Mouse (Mus musculus): ENCODE data around the gene Scn11a. TPM values are rescaled to one million over a fixed set of nuclear protein-coding genes. Genes with fewer than 3 reads are reported as not detected.

Scn11a gene
- total RNA-seq (2021): under 1 TPM; 0.19 to 0.26 TPM
- long read RNA-seq, experiment 1: 0 reads
- long read RNA-seq, experiment 2: 0 reads

GRCm38 (mm10) chr9:119825297-119825696 is at the start of gene Scn11a:
Gene Scn11a, minus strand, starts transcription at chr9:119825456.
- DNase-seq (ENCODE audit: low spot score in 2 of 2): no peak

- no peak for DNase-seq (ENCODE audit: low spot score in 2 of 2)
Observed at GRCm38 (mm10) chr9:119854170-119854569, 28.9 kb upstream of the Scn11a start.

GRCm38 (mm10) chr9:119853071-119853846 is 28.0 kb upstream of the Scn11a start:
- DNase-seq (ENCODE audit: low spot score in 2 of 2): no peak

GRCm38 (mm10) chr9:119852347-119853030 is 27.2 kb upstream of the Scn11a start:
- no peak for DNase-seq (ENCODE audit: low spot score in 2 of 2)

GRCm38 (mm10) chr9:119849214-119849613 is 24.0 kb upstream of the Scn11a start:
- no peak for DNase-seq (ENCODE audit: low spot score in 2 of 2)

GRCm38 (mm10) chr9:119848671-119849070 is 23.4 kb upstream of the Scn11a start:
- no peak for DNase-seq (ENCODE audit: low spot score in 2 of 2)

- no peak for DNase-seq (ENCODE audit: low spot score in 2 of 2)
Observed at GRCm38 (mm10) chr9:119847187-119847586, 21.9 kb upstream of the Scn11a start.

GRCm38 (mm10) chr9:119844724-119845123 is 19.5 kb upstream of the Scn11a start:
- no peak for DNase-seq (ENCODE audit: low spot score in 2 of 2)

GRCm38 (mm10) chr9:119843549-119843948 is 18.3 kb upstream of the Scn11a start:
- DNase-seq (ENCODE audit: low spot score in 2 of 2): no peak

- no peak for DNase-seq (ENCODE audit: low spot score in 2 of 2)
Observed at GRCm38 (mm10) chr9:119842541-119843169, 17.4 kb upstream of the Scn11a start.

- DNase-seq (ENCODE audit: low spot score in 2 of 2): no peak
Observed at GRCm38 (mm10) chr9:119842091-119842490, 16.8 kb upstream of the Scn11a start.

- no peak for DNase-seq (ENCODE audit: low spot score in 2 of 2)
Observed at GRCm38 (mm10) chr9:119841159-119841558, 15.9 kb upstream of the Scn11a start.

GRCm38 (mm10) chr9:119835581-119836125 is 10.4 kb upstream of the Scn11a start:
- no peak for DNase-seq (ENCODE audit: low spot score in 2 of 2)

- no peak for DNase-seq (ENCODE audit: low spot score in 2 of 2)
Observed at GRCm38 (mm10) chr9:119831001-119831400, 5.7 kb upstream of the Scn11a start.

- DNase-seq (ENCODE audit: low spot score in 2 of 2): no peak
Observed at GRCm38 (mm10) chr9:119823722-119824121, 1.5 kb downstream of the Scn11a start.

- no peak for DNase-seq (ENCODE audit: low spot score in 2 of 2)
Observed at GRCm38 (mm10) chr9:119813631-119814030, 11.6 kb downstream of the Scn11a start.

GRCm38 (mm10) chr9:119806491-119806890 is 18.8 kb downstream of the Scn11a start:
- DNase-seq (ENCODE audit: low spot score in 2 of 2): no peak

GRCm38 (mm10) chr9:119804501-119804847 is 20.8 kb downstream of the Scn11a start:
- no peak for DNase-seq (ENCODE audit: low spot score in 2 of 2)

GRCm38 (mm10) chr9:119803845-119804500 is 21.3 kb downstream of the Scn11a start:
- DNase-seq (ENCODE audit: low spot score in 2 of 2): no peak

GRCm38 (mm10) chr9:119803169-119803827 is 22.0 kb downstream of the Scn11a start:
- DNase-seq (ENCODE audit: low spot score in 2 of 2): no peak

- no peak for DNase-seq (ENCODE audit: low spot score in 2 of 2)
Observed at GRCm38 (mm10) chr9:119801460-119801859, 23.8 kb downstream of the Scn11a start.

All from left cerebral cortex, adult 18-20 months (tissue).